Mouse (Mus musculus) MEL (cell line): ENCODE results near the gene Rpl22l1.

ENCODE experiments used
- CTCF ChIP-seq, 3 experiments: IDR thresholded peaks in 2 of 3; conservative IDR thresholded peaks in 1 of 3; 2 replicates each; pipeline ENCODE4 v1.5.1; 2011 to 2012; ENCODE audit warnings: low read length in 3 of 3, low read depth in 2 of 3, mild to moderate bottlenecking in 2 of 3, improper control_type of control experiment in 1 of 3, inconsistent platforms in 1 of 3, mixed read lengths in 1 of 3, moderate library complexity in 1 of 3; ENCODE audit not compliant: control insufficient read depth in 1 of 3, insufficient read depth in 1 of 3, poor library complexity in 1 of 3, severe bottlenecking in 1 of 3
- POLR2A ChIP-seq, 2 experiments: IDR thresholded peaks; 2 replicates each; pipeline ENCODE4 v1.6.1; 2011 to 2012; ENCODE audit warnings: low read length in 2 of 2, mild to moderate bottlenecking in 2 of 2, control low read depth in 1 of 2, improper control_type of control experiment in 1 of 2, low read depth in 1 of 2, moderate library complexity in 1 of 2; ENCODE audit not compliant: control insufficient read depth in 1 of 2, insufficient read depth in 1 of 2, poor library complexity in 1 of 2
- UBTF ChIP-seq: IDR thresholded peaks from 2 replicates; pipeline ENCODE4 v1.6.1; 2012; ENCODE audit warnings: low read depth, mild to moderate bottlenecking, inconsistent platforms, low read length, improper control_type of control experiment, moderate library complexity, borderline replicate concordance; ENCODE audit not compliant: insufficient read depth

GRCm38 (mm10) chr3:28829454-28829853, 24.2 kb downstream of the Rpl22l1 start:
- no peak for TF ChIP-seq CTCF (IDR thresholded peaks at IDR 0.05 in 2 of 3, conservative IDR thresholded peaks at IDR 0.05 in 1 of 3; ENCODE audit: control insufficient read depth in 1 of 3, insufficient read depth in 1 of 3, low read depth in 2 of 3, low read length in 3 of 3, poor library complexity in 1 of 3, severe bottlenecking in 1 of 3)
- TF ChIP-seq POLR2A (IDR thresholded peaks at IDR 0.05; ENCODE audit: control insufficient read depth in 1 of 2, insufficient read depth in 1 of 2, low read depth in 1 of 2, low read length in 2 of 2, poor library complexity in 1 of 2): no peak
- TF ChIP-seq UBTF: no peak
